15 mouse cellular contexts compared by ENCODE assay signal in the genomic region with DNA sequence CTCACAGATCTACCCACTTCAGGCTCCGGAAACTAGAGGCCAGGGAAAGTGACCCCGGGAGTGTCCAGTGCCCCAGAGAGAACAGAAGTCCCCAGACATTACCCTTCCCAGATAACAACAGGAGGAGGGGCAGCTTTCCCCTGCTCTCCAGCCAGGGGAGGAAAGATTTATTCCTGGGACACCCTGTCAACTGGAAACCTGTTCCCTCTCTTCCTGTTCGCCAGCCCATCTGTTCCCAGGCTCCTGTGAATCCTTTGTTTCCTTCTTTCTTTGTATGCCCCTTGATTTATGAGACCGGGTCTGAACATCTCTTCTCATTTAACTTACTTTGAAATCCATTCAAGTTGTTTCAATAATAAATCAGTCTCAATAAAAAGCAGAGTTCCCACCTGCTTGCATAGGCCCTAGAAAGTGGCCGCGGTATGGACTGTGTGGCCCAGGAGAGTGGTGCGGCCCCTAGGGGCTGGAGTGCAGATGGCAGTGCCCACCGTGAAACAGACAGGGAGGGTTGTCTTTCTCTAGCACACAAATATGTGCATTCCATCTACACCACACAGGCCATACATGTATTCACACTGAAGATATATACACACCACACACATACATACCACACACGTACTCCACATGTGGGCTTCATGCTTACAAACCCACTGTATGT. TPM values are rescaled to one million over a fixed set of nuclear protein-coding genes. Genes with fewer than 3 reads are reported as not detected.
DNase-seq lines count a peak whose midpoint lies in the region; ATAC-seq and TF ChIP-seq lines count a peak whose summit lies in the region.
"Had no signal": no experiment of that assay in that cellular context is flagged by ENCODE, and none has a peak within 500 bp of the region (broad histone marks: within the 10 kb centered on the region; RNA-seq: fewer than 3 reads in every experiment).

No protein-coding gene starts in this region.

- no peak overlapping the region for H3K9ac ChIP-seq in hindbrain, embryonic 12.5 days
- H3K9ac ChIP-seq in neural tube, embryonic 13.5 days = no peak overlapping the region

- no peak overlapping the region for H3K4me3 ChIP-seq in layer of hippocampus, adult 2 months
- no peak overlapping the region for H3K4me3 ChIP-seq in hindbrain, embryonic 12.5 days
- H3K4me3 ChIP-seq in neural tube, embryonic 13.5 days = no peak overlapping the region
- H3K4me3 ChIP-seq: embryonic facial prominence, embryonic 10.5 days; erythroblast, embryonic 14.5 days; megakaryocyte, embryonic 14.5 days had no signal

- TF ChIP-seq CTCF in layer of hippocampus, adult 2 months (conservative IDR thresholded peaks at IDR 0.05) = peak; percentile 31

- H3K27me3 ChIP-seq in hindbrain, embryonic 12.5 days = peaks cover 31% of the 10 kb centered on the region
- peaks cover 4% of the 10 kb centered on the region for H3K27me3 ChIP-seq in neural tube, embryonic 13.5 days

- no peaks in the 10 kb centered on the region for H3K36me3 ChIP-seq in hindbrain, embryonic 12.5 days
- H3K36me3 ChIP-seq in neural tube, embryonic 13.5 days = no peaks in the 10 kb centered on the region
- H3K36me3 ChIP-seq: embryonic facial prominence, embryonic 10.5 days had no signal

- no peaks in the 10 kb centered on the region for H3K9me3 ChIP-seq in hindbrain, embryonic 12.5 days (replicated peaks)
- H3K9me3 ChIP-seq in neural tube, embryonic 13.5 days = no peaks in the 10 kb centered on the region
- H3K9me3 ChIP-seq: embryonic facial prominence, embryonic 10.5 days had no signal

- no peak overlapping the region for H3K4me2 ChIP-seq in hindbrain, embryonic 12.5 days (replicated peaks)
- H3K4me2 ChIP-seq in neural tube, embryonic 13.5 days = no peak overlapping the region
- H3K4me2 ChIP-seq: liver, embryonic 11.5 days had no signal

- 47% methylated on average over 9 of the region's 9 CpGs for WGBS in hindbrain, embryonic 12.5 days
- WGBS in neural tube, embryonic 13.5 days = 12% methylated on average over 9 of the region's 9 CpGs

- DNase-seq in embryo, embryonic 10 days (ENCODE audit: low spot score) = peak; percentile 65
- DNase-seq in embryo, embryonic 9.5 days (ENCODE audit: extremely low spot score) = no peak
- no peak for DNase-seq in layer of hippocampus, adult 2 months (ENCODE audit: low spot score in 2 of 2)
- DNase-seq in layer of hippocampus, postnatal 25 days (ENCODE audit: extremely low spot score in 1 of 2, low spot score in 1 of 2) = no peak
- no peak for DNase-seq in right cerebral cortex, postnatal 25 days
- no peak for DNase-seq in spleen, postnatal 36 days (ENCODE audit: low spot score in 2 of 2)
- DNase-seq: adrenal gland, postnatal 25 days; cerebellum, adult 9-10 months; kidney, postnatal 10 days had no signal

- H3K27ac ChIP-seq in layer of hippocampus, adult 2 months = no peak overlapping the region
- peak overlapping the region; percentile 72 for H3K27ac ChIP-seq in hindbrain, embryonic 12.5 days
- H3K27ac ChIP-seq in neural tube, embryonic 13.5 days (replicated peaks) = peak overlapping the region; percentile 91
- H3K27ac ChIP-seq: embryonic facial prominence, embryonic 10.5 days had no signal

- ATAC-seq in hindbrain, embryonic 12.5 days (ENCODE audit: low FRiP score) = 0 out of 2 replicates have a peak, but pooled peaks have one; percentile 28
- ATAC-seq in neural tube, embryonic 13.5 days (ENCODE audit: low read depth) = peak; percentile 43

- H3K4me1 ChIP-seq in hindbrain, embryonic 12.5 days = peaks cover 55% of the 10 kb centered on the region
- H3K4me1 ChIP-seq in neural tube, embryonic 13.5 days (replicated peaks) = peaks cover 78% of the 10 kb centered on the region

RNA-seq across cellular contexts. Expression of gene Ubiad1, which starts 45.0 kb away (rescaled TPM):
- total RNA-seq in layer of hippocampus, adult 2 months (2021) = 1 to 10 TPM; 8.1 to 8.7 TPM
- 10 to 100 TPM in 1 of 2 experiments, 1 to 10 TPM in 1; 9.1 to 10.0 TPM for total RNA-seq in layer of hippocampus, postnatal 25 days (2021)
- 20.4 and 22.2 TPM in 2 replicates for polyA plus RNA-seq in hindbrain, embryonic 12.5 days (2016; fragmentation: Nextera tagmentation; extraction: Ambion mirVana)
- 15.0 and 19.0 TPM in 2 replicates for polyA plus RNA-seq in neural tube, embryonic 13.5 days (2015; fragmentation: Nextera tagmentation; extraction: Ambion mirVana)

RNA-seq across cellular contexts. Expression of gene Mtor, which starts 48.8 kb away (rescaled TPM):
- total RNA-seq in layer of hippocampus, adult 2 months (2021) = 100 to 1,000 TPM in 1 of 2 experiments, 10 to 100 TPM in 1; 95.2 to 100 TPM
- 10 to 100 TPM; 86.0 to 86.2 TPM for total RNA-seq in layer of hippocampus, postnatal 25 days (2021)
- polyA plus RNA-seq in hindbrain, embryonic 12.5 days (2016; fragmentation: Nextera tagmentation; extraction: Ambion mirVana) = 30.2 and 31.9 TPM in 2 replicates
- 21.4 and 23.0 TPM in 2 replicates for polyA plus RNA-seq in neural tube, embryonic 13.5 days (2015; fragmentation: Nextera tagmentation; extraction: Ambion mirVana)
